Mouse (Mus musculus): ENCODE data around the gene Sparcl1. TPM values are rescaled to one million over a fixed set of nuclear protein-coding genes. Genes with fewer than 3 reads are reported as not detected.

Gene Sparcl1
- total RNA-seq, 1 experiment from 2014 or later: 25.0 TPM

- DNase-seq: no peak
Measured at GRCm38 (mm10) chr5:104061936-104062772, 51.4 kb downstream of the Sparcl1 start.

DNA sequence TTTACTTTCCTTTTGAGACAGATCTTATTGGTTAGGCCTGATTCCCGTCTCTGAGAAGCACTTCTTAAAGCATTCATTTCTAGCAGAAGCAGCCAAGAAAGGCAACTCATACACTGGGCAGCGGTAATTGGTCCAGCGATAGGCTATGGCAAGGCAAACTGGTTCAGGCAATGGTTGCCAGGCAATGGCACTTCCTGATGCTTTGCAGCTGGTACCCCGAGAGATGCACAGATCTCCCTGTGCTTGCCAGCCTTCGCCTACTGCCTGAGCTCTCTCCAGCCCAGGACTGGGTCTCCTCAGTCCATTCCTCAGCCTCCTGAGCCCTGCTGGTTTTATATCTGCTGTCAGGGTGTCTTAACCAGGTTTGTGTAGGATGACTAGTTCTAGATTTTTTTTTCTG is 53.1 kb downstream of the Sparcl1 start:
- no peak for DNase-seq

GRCm38 (mm10) chr5:104059628-104060027 is 53.9 kb downstream of the Sparcl1 start:
- no peak for DNase-seq

DNA sequence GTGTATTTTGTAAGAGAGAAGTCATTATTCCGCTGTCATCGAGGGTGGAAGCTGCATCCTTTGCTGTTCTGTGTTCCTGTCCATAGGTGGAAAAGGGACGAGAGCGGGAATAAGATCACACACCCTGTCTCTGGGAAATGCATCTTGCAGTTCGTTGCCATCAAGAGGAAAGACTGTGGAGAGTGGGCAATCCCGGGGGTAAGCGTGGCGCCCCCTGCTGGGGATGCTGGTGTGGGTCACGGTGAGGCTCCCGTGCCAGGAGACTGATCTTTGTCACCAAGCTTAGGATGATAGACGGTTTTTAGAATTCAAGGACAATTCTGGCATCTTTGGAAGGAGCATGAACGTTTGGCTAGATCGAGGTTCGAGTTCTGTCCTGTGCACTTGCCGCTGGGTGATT is 55.5 kb downstream of the Sparcl1 start:
- DNase-seq: peak; percentile 65

DNA sequence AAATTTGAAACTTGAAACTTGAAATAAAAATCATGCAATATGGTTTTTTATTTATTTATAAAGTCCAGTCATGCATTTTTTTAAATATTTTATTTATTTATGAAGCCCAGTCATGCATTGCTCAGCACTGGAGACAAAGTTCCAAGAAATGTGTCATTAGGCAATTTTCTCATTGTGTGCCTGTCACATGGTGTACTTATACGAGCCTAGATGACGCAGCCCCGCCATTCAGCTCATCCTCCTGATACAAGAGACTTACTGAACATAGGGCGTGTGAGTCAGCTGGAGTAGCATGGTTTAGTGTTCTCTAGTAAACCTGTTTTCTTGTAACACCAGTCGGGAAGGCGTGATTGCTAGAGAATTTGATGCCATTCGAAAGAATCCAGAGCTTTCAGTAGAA is 57.2 kb downstream of the Sparcl1 start:
- DNase-seq: peak; percentile 35

DNA sequence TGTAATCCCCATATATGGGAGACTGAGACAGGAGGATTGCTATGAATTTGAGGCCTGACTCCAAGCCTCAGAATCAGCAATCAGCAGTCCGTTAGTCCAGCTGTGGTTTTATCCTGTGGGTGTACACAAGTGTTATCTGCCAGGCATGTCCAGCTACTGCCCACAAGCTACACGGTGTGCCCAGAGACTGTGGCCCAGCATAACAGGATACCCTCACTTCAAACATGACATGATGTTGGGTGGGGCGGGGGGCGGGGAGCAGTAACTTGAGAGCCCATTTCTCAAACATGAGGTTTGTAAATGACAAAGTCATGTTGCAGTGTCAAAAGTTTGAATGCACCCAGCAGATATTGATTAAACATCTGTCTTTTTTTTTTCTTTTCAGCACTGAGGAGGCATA is 57.7 kb downstream of the Sparcl1 start:
- no peak for DNase-seq

GRCm38 (mm10) chr5:104054938-104055337 is 58.6 kb downstream of the Sparcl1 start:
- no peak for DNase-seq

DNA sequence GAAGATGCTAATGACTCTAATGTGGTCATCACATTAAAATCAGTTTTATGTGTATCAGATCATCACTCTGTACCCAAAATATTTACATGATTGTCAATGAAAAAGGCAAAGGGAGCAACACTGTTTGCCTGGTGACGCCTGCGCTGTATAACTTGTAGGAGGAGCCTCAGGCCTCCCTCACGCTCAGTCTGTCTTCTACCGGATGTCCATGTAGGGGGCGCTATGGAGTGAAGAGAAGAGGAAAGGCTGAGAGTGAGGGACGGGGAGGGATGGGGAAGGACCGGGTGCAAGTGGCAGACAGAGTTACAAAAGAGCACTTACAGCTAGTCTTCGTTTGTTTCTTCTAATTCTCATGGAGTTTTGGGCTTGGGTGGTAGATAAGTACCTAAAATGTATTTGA is 60.6 kb downstream of the Sparcl1 start:
- peak; percentile 9 for DNase-seq

GRCm38 (mm10) chr5:104048139-104048538 is 65.4 kb downstream of the Sparcl1 start:
- DNase-seq: no peak

DNA sequence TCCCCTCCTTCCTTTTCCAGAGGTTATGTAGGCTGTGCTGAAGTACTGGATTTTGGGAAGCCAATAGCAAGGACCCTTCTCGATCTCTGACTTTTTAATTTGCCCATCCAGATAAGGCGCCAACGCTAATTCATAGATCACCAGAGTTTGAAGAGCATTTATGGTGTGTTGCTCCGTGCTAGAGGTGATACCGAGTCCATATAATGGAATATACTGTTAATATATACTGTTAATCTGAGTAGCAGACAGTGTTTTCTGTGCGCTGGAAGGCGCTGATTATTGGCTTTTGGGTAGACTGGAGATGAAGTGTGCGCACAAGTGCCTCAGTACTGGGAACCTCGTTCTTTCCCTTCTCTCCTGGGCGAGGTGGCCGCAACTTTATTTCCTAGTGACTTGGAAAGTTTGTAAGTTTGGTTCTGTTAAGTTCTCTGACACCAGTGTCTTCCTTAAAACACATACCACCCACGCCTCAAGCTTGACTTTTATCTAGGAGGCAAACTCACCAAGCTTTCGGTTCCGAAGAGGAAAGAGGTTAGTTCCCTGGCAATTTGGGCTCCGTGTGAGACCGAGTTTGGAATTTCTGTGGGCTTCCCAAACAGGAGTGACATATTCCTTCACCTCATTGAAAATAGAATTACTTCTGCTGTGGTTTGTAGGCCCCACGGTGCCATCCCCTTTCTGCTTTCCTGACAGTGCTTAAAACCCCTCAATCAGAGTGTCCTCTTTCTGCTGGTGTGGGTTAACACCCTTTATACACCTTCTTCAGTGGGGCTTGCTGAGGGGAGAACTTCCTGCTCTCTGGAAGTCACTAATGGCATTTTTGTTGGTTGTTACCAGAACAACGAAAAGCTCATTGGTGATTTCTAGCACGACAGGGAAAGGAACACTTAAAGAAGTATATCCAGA is 66.1 kb downstream of the Sparcl1 start:
- no peak for DNase-seq

GRCm38 (mm10) chr5:104046256-104047199 is 67.0 kb downstream of the Sparcl1 start, which contains the start of gene Nudt9:
Nudt9 (plus strand) TSS chr5:104046306.
- DNase-seq: peak; percentile 96

DNA sequence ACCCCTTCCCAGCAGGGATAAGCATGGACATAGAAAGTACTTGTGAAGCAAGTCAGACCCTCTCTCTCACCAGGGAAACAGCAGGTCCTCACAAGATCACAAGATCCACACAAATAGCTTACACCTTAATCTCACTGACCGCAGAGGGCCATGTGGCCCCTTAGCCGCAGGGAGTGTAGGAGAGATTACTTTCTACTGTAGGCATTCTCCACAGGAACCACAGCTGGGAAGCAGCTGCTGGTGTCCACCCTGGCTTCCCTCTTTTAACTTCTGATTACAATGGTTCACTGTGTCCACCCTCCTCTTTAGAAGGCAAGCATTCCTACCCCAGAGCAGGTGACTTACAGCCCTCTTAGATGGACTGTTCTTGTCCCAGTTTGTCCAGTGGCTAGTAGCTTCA is 69.8 kb downstream of the Sparcl1 start:
- DNase-seq: no peak

DNA sequence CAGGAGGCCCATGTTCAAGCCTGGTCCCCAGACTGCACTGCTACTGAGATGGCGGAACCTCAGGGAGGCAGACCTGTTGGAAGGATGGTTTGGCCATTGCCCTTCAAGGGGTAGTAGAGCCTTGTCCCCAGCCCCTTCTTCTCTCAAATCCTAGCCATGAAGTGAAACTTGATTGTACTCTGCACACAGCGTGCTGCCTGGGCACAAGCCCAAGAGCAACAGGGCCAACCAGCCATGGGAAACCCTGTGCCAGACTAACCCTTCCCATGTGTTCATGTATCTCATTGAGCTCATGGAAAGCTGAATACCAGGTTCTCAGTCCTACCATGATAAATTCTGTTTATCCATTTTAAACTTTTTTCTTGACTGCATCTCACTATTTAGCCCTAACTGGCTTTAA is 70.6 kb downstream of the Sparcl1 start:
- DNase-seq: no peak

GRCm38 (mm10) chr5:104039154-104039932 is 74.2 kb downstream of the Sparcl1 start:
- peak; percentile 35 for DNase-seq

- no peak for DNase-seq
Measured at GRCm38 (mm10) chr5:104036686-104037085, 76.8 kb downstream of the Sparcl1 start.

GRCm38 (mm10) chr5:104035824-104036223 is 77.7 kb downstream of the Sparcl1 start:
- no peak for DNase-seq

DNA sequence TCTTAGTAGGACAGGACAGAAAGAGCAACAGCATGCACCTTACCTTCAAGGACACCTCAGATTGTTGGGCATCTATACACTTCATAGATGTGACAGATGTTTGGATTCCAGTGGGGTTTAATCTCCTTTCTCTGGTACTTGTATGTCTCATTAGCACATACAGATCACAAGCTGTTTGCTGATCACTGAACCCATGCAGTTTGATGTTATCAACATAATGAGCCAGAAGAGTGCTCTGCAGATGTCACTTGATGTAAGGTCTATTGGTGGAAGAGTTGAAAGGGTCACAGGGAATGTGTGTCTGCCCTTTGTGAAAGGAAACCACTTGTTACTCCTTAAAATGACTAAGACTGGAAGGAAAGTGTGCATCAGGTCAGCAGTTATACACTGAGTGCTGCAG is 78.5 kb downstream of the Sparcl1 start:
- no peak for DNase-seq

- DNase-seq: no peak
Measured at GRCm38 (mm10) chr5:104032434-104033097, 81.0 kb downstream of the Sparcl1 start.

Measured in adrenal gland, postnatal 25 days (tissue).